Mouse (Mus musculus) heart, postnatal 0 days (tissue): ENCODE results near the gene Ankfn1. TPM values are rescaled to one million over a fixed set of nuclear protein-coding genes. Genes with fewer than 3 reads are reported as not detected.

Source experiments
- ATAC-seq: fragments of 200-750 bp; cut with Nextera tagmentation; 2 replicates; pipeline ENCODE4 v1.8.0; 2017; ENCODE audit warnings: low read depth, moderate number of reproducible peaks, moderate library complexity; ENCODE audit not compliant: insufficient read depth
- DNase-seq: peaks from one replicate; pipeline ENCODE4 v3.0.0-alpha.2; 2016; ENCODE audit warnings: low spot score
- H3K27ac ChIP-seq: fragments of 300-500 bp; sonication (generic); 2 replicates; pipeline ENCODE4 v1.5.1; 2014; ENCODE audit warnings: low read depth, mild to moderate bottlenecking
- H3K27me3 ChIP-seq: fragments of 300-500 bp; sonication (generic); 2 replicates; pipeline ENCODE4 v1.6.1; 2014; ENCODE audit warnings: low read length, mixed read lengths; ENCODE audit not compliant: control insufficient read depth, insufficient read depth
- H3K36me3 ChIP-seq: fragments of 300-500 bp; sonication (generic); replicated peaks from 2 replicates; pipeline ENCODE4 v1.6.1; 2014; ENCODE audit warnings: low read length, mixed read lengths; ENCODE audit not compliant: control insufficient read depth, insufficient read depth
- H3K4me1 ChIP-seq: fragments of 300-500 bp; sonication (generic); 2 replicates; pipeline ENCODE4 v1.6.1; 2014; ENCODE audit warnings: antibody characterized with exemption; ENCODE audit not compliant: control insufficient read depth, insufficient read depth
- H3K4me2 ChIP-seq: fragments of 300-500 bp; sonication (generic); 2 replicates; pipeline ENCODE4 v1.6.1; 2014; ENCODE audit warnings: low read depth, mild to moderate bottlenecking, low read length, moderate library complexity
- H3K4me3 ChIP-seq: fragments of 300-500 bp; sonication (generic); 2 replicates; pipeline ENCODE4 v1.5.1; 2014; ENCODE audit warnings: low read depth, low read length
- H3K9ac ChIP-seq: fragments of 300-500 bp; sonication (generic); replicated peaks from 2 replicates; pipeline ENCODE4 v1.6.1; 2014; ENCODE audit warnings: low read depth, low read length, mixed read lengths
- H3K9me3 ChIP-seq: fragments of 300-500 bp; sonication (generic); replicated peaks from 2 replicates; pipeline ENCODE4 v1.6.1; 2016; ENCODE audit warnings: low read length; ENCODE audit not compliant: control insufficient read depth
- CTCF ChIP-seq: IDR thresholded peaks from 2 replicates; pipeline ENCODE4 v1.5.1; 2016; ENCODE audit warnings: antibody characterized with exemption, control low read depth, low read depth
- EP300 ChIP-seq: IDR thresholded peaks from 2 replicates; pipeline ENCODE4 v1.6.1; 2016; ENCODE audit warnings: antibody characterized with exemption, low read depth
- WGBS: fragments of 180-500 bp; shearing (Covaris S2); extraction: QIAGEN DNeasy Blood & Tissue Kit; methylation state at CpG from one replicate; pipeline ENCODE4 v1.1.7; 2014; 5-methylcytosine and 5-hydroxymethylcytosine counted together
- polyA plus RNA-seq: library from polyadenylated mRNA; unstranded; fragments of >200 nt; fragmentation: Nextera tagmentation; extraction: Ambion mirVana; gene quantifications from 2 replicates; pipeline ENCODE4 v1.2.1, GENCODE M21; 2015
- total RNA-seq: library from RNA; depleted of rRNA; stranded (reverse); fragments of >200 nt; gene quantifications from 2 replicates; pipeline ENCODE4 v1.2.3, GENCODE M21; 2014; ENCODE audit warnings: low replicate concordance

Gene Ankfn1
- total and polyA plus RNA-seq, 2 experiments from 2014 or later, result not detected

DNA sequence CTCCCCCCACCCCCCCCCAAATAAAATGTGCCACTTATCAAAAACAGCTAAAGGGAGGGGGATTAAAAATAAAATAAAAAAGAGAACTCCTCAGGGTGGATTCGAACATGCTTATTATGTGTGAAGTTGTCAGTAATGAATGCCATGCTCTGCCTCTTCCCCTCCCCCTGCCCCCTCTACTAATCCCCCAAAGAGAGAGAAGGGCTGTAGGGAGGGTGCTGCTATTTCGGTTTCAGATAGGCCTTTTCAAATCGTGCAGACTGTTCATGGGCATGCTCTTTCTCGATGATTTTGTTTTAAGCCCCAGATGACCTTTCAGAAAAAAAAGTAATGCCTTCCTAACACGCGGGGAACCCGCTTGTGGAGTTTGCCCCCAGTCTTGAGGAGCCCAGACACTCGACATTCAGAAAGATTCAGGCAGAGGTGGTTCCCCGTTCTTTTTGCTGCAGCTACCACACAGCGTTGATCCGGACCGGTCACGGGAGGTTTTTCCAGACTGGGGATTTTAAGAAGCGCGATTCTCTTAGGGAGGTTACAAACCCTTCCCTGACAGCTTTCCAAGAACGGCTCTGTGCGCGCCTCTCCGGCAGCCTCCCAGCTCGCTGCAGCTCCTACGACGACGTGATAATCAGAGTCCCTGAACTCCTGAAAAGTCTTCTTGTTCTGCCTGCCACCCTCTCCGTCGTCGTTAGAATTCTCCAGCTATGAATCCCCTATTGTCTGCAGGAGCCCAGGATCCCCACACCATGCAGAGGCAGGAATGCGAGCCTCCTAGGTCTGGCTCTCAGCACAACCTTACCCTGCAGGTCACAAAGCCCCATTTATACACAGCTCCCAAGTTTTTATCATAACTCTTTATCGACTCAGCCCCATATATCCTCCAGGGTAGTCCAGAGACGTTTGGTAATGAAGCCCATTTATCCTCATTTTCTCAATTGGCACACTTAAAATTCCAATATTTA lies 232.3 kb downstream of the Ankfn1 start:
- 4% methylated on average over 29 of the region's 29 CpGs for WGBS
- no peak for DNase-seq
- Histone ChIP-seq H3K27ac (no peak overlapping the region), H3K4me1 (no peaks in the 10 kb centered on the region; the same call in 1 of the 2 replicates), H3K4me3 (peak overlapping the region; percentile 21), H3K9ac (no peak overlapping the region), H3K27me3 (no peaks in the 10 kb centered on the region), H3K9me3 (no peaks in the 10 kb centered on the region), H3K4me2 (peak overlapping the region; percentile 52), H3K36me3 (no peaks in the 10 kb centered on the region)
- ATAC-seq, result no peak
- TF ChIP-seq EP300, result no peak
- no peak for TF ChIP-seq CTCF

DNA sequence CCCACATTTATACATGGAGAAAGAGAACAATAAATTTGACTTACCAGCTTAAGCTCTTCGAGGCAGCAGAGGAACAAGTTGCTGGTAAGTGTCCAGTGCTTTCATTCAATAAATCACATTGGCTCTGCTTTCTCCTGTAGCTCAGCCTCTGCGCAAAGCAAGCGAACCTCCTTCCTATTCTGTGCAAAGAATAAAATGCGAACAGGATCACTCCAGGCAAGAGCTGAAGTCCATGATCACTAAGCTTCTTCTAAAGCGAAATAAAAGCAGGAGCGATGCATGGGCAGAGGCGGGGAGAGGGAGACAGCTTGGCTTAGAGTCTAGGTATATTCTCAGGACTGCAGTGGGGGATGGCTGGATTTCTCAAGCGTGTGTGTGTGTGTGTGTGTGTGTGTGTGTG lies 239.1 kb downstream of the Ankfn1 start:
- 76% methylated on average over 8 of the region's 8 CpGs for WGBS
- no peaks in the 10 kb centered on the region for H3K9me3 ChIP-seq
- no peaks in the 10 kb centered on the region for H3K27me3 ChIP-seq
- no peak overlapping the region for H3K27ac ChIP-seq
- H3K4me3 ChIP-seq, result no peak overlapping the region
- no peak overlapping the region for H3K4me2 ChIP-seq
- H3K9ac ChIP-seq, result no peak overlapping the region
- no peak for DNase-seq
- TF ChIP-seq CTCF (no peak), EP300 (no peak)
- no peaks in the 10 kb centered on the region for H3K4me1 ChIP-seq
- no peak for ATAC-seq
- no peaks in the 10 kb centered on the region for H3K36me3 ChIP-seq

- Histone ChIP-seq H3K4me2 (no peak overlapping the region), H3K4me1 (no peaks in the 10 kb centered on the region), H3K4me3 (no peak overlapping the region), H3K27me3 (no peaks in the 10 kb centered on the region), H3K9me3 (no peaks in the 10 kb centered on the region), H3K36me3 (no peaks in the 10 kb centered on the region), H3K27ac (no peak overlapping the region), H3K9ac (no peak overlapping the region)
- TF ChIP-seq EP300 (no peak), CTCF (no peak)
- DNase-seq (no peak), ATAC-seq (no peak)
- WGBS, result 58% methylated on average over 4 of the region's 4 CpGs
Measured at GRCm38 (mm10) chr11:89527800-89528430, 249.5 kb downstream of the Ankfn1 start.

DNA sequence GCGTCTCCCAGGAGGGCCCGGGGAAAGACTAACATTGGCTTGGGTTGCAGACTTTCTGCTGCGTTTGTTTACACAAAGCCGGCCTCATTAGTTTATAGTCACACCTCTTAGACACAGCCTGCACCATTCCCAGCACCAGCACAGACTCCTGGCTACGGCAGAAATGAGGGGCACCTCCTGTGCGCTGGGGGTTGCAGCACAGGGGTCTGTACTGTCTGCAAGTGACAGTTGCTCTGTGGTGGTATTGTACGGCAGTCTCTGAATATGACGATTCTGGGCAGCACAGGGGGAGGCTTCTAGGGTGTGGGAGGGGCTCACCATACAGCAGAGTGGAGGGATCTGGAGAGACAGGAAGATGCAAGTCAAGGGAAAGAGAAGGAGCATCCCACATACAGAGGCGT lies 262.0 kb downstream of the Ankfn1 start:
- DNase-seq, result no peak
- Histone ChIP-seq H3K36me3 (no peaks in the 10 kb centered on the region), H3K27me3 (0 out of 2 replicates have a peak, but pooled peaks cover 6% of the 10 kb centered on the region), H3K4me2 (no peak overlapping the region), H3K4me3 (no peak overlapping the region), H3K9me3 (no peaks in the 10 kb centered on the region), H3K4me1 (no peaks in the 10 kb centered on the region), H3K9ac (no peak overlapping the region), H3K27ac (no peak overlapping the region)
- no peak for ATAC-seq
- 19% methylated on average over 9 of the region's 9 CpGs for WGBS
- no peak for TF ChIP-seq CTCF
- no peak for TF ChIP-seq EP300

DNA sequence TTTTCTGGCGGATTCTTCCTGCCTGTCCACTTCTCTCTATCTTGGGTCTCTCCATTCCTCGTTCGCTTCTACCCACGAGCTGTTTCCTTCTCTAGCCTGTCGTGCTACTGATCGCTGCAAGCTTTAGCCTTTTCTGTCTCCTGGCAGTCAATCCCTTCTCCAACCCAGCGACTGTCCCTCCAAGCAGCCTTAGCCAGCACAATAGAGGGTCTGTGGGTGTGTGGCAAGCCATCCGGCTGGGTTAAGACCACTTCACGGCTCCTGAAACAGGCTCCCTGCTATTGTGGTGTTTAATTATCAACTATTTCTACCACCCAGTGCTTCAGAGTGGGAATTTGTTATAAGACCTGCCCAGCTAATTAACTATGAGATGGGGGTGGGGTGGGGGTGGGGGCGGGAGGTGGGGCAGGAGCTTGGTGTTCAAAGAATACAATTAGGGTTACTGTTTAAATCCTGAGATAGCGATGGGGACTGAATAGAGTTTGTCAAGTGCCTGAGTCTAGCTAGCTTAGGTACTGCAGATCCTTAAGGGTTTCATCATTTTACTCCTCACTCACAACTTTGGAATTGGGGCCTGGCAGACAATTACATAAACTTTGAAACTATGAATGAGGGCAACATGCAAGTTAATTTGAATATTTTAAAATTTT lies 268.7 kb downstream of the Ankfn1 start:
- Histone ChIP-seq H3K36me3 (no peaks in the 10 kb centered on the region), H3K4me1 (no peaks in the 10 kb centered on the region), H3K4me3 (no peak overlapping the region), H3K27me3 (no peaks in the 10 kb centered on the region), H3K27ac (no peak overlapping the region), H3K9ac (no peak overlapping the region), H3K9me3 (no peaks in the 10 kb centered on the region), H3K4me2 (no peak overlapping the region)
- ATAC-seq (no peak), DNase-seq (no peak)
- TF ChIP-seq CTCF, result no peak
- TF ChIP-seq EP300, result no peak
- WGBS, result 21% methylated on average over 11 of the region's 11 CpGs
